Mouse (Mus musculus): ENCODE measurements around the gene Nfil3. TPM values are rescaled to one million over a fixed set of nuclear protein-coding genes. Genes with fewer than 3 reads are reported as not detected.

The Nfil3 gene
- total RNA-seq, 1 experiment: 5.8 TPM

DNA sequence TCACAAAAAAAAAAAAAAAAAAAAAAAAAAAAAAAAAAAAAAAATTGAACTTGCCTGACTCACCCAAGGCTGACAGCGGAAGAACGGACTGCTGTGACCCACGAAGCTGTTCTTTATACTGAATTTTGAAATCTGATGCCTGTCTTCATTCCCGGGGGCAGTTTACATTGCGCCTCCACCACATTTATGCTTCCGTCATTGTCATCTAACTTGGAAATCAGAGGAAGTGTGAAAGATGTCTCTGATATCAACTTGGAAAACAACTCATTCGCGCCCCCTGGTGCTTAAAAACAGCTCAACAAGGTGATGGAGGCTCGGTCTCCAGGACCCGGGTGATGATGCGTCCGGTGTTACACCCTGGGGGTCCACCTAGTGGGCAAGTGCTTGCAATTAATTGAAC is 1.8 kb upstream of the Nfil3 start:
- peak; percentile 91 for DNase-seq (ENCODE audit: low read depth, low spot score)
- H3K4me1 ChIP-seq (ENCODE audit: control insufficient read depth in 2 of 2, insufficient read depth in 2 of 2, low read length in 2 of 2, poor library complexity in 1 of 2): peaks cover 0 to 2% of the 10 kb centered on the region in 2 experiments; a peak in 2 of 4 replicates
- TF ChIP-seq ZC3H11A (IDR thresholded peaks at IDR 0.05; ENCODE audit: borderline replicate concordance, low read depth, low read length) (peak; percentile 90), HCFC1 (IDR thresholded peaks at IDR 0.05; ENCODE audit: borderline replicate concordance, insufficient read depth, low read length) (0 out of 2 replicates have a peak, but pooled peaks have one; percentile 20), MAFK (IDR thresholded peaks at IDR 0.05; ENCODE audit: insufficient read depth, low read depth, low read length) (no peak), ZNF384 (IDR thresholded peaks at IDR 0.05; ENCODE audit: low read depth, low read length) (peak; percentile 93)
- H3K9ac ChIP-seq (ENCODE audit: insufficient read depth, low read depth, low read length, poor library complexity, severe bottlenecking): no peak overlapping the region
- no peaks in the 10 kb centered on the region for H3K36me3 ChIP-seq (ENCODE audit: control insufficient read depth, insufficient read depth, low read length, poor library complexity, severe bottlenecking)
- in situ Hi-C loops (cut with MboI; ENCODE audit: low sequenced_read_pairs in 2 of 2, unreplicated experiment in 2 of 2): loop anchor here (10.0 to 25.0 kb wide), 3 partner anchors 148 to 270 kb away; no protein-coding TSS in a partner anchor
- no peak overlapping the region for H3K4me3 ChIP-seq (ENCODE audit: insufficient read depth in 1 of 2, low read depth in 1 of 2, low read length in 2 of 2, poor library complexity in 1 of 2, severe bottlenecking in 1 of 2)
- no peaks in the 10 kb centered on the region for H3K9me3 ChIP-seq (ENCODE audit: control insufficient read depth, insufficient read depth, low read depth, low read length)
- H3K27ac ChIP-seq (ENCODE audit: insufficient read depth, low read depth, low read length, poor library complexity, severe bottlenecking): no peak overlapping the region

DNA sequence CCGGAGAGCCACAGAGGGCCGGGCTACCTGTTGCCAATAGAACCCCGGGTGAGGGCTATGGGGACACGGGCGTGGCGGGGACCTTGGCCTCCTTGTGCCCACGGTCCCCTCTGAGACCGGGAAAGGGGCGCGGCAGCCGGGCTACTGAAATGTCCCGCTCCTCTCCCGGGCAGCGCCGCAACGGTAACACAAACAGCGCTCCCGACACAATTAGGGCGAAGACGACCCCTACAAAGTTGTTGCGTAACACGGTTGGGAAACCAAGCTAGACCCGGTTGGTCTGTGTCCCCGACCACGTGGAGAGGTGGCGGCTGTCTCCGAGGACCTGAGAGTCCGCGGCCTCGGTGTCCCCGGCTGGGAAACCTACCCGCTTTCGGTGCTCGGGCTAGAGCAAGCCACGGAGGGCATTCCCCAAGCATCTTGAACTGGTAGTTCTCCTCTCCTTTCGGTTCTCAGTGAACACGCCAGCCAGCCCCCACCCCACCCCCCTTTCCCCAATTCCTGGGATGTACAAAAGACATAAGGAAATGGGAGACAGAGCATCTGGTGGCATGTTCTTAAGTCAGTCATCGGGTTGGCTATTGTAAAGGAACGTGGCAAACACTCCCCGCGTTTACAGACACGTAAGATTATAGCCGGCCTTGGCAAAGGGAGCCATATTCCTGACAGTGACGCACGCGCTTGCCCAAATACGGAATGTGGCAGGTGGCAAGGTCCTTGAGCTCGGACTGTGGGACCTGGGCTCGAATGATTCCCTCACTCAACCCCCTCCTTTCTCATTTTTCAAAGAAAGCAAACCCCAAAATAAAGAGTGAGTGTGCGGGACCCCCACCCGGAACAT is 788 bp upstream of the Nfil3 start:
- peaks cover 0 to 2% of the 10 kb centered on the region in 2 experiments; a peak in 2 of 4 replicates for H3K4me1 ChIP-seq (ENCODE audit: control insufficient read depth in 2 of 2, insufficient read depth in 2 of 2, low read length in 2 of 2, poor library complexity in 1 of 2)
- peak overlapping the region; percentile 76 for H3K9ac ChIP-seq (ENCODE audit: insufficient read depth, low read depth, low read length, poor library complexity, severe bottlenecking)
- peak overlapping the region; percentile 96 to 98 for H3K4me3 ChIP-seq (ENCODE audit: insufficient read depth in 1 of 2, low read depth in 1 of 2, low read length in 2 of 2, poor library complexity in 1 of 2, severe bottlenecking in 1 of 2)
- no peak for DNase-seq (ENCODE audit: low read depth, low spot score)
- no peak for TF ChIP-seq ZNF384 (IDR thresholded peaks at IDR 0.05; ENCODE audit: low read depth, low read length)
- in situ Hi-C loops (cut with MboI; ENCODE audit: low sequenced_read_pairs in 2 of 2, unreplicated experiment in 2 of 2): loop anchor here (10.0 to 25.0 kb wide), 3 partner anchors 147 to 269 kb away; no protein-coding TSS in a partner anchor
- no peak overlapping the region for H3K27ac ChIP-seq (ENCODE audit: insufficient read depth, low read depth, low read length, poor library complexity, severe bottlenecking)
- no peaks in the 10 kb centered on the region for H3K36me3 ChIP-seq (ENCODE audit: control insufficient read depth, insufficient read depth, low read length, poor library complexity, severe bottlenecking)
- H3K9me3 ChIP-seq (ENCODE audit: control insufficient read depth, insufficient read depth, low read depth, low read length): no peaks in the 10 kb centered on the region

DNA sequence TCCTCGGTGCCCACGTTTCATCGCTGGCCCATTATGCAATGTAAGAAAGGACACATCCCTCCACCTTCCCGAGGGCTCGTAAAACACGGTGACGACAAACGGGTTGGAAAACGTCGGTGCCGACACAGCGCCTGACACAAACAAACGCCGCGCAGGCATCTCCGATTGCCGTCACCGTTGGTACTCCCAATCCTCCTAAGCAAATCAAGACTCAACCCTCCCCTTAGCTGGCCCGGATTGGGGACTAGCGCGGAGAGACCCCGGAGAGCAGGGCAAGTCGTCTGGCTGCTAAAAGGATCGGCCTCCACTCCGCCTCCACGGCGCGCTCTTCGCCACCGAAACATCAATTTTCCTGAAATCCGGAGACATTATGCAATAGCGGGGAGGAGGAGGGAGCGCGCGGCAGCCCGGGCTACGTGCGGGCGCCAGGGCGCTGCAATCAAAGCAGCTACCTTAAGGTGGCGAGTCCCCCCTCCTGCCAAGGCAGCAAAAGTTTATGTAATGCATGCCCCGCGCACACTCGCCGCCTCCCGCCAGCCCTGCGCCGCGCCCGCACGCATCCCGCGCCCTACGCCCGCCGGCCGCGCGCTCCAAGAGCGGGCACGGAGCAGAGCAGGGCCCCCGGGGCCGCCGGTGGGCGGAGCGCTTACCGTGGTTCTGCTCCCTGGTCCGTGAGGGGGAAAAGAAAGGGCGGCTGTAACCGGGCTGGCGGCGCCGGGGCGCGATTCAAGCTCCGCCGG is 492 bp downstream of the Nfil3 start:
- peak; percentile 47 for DNase-seq (ENCODE audit: low read depth, low spot score)
- H3K36me3 ChIP-seq (ENCODE audit: control insufficient read depth, insufficient read depth, low read length, poor library complexity, severe bottlenecking): no peaks in the 10 kb centered on the region
- H3K27ac ChIP-seq (ENCODE audit: insufficient read depth, low read depth, low read length, poor library complexity, severe bottlenecking): no peak overlapping the region
- peak overlapping the region; percentile 86 to 96 for H3K4me3 ChIP-seq (ENCODE audit: insufficient read depth in 1 of 2, low read depth in 1 of 2, low read length in 2 of 2, poor library complexity in 1 of 2, severe bottlenecking in 1 of 2)
- no peaks in the 10 kb centered on the region for H3K9me3 ChIP-seq (ENCODE audit: control insufficient read depth, insufficient read depth, low read depth, low read length)
- no peak for TF ChIP-seq ZNF384 (IDR thresholded peaks at IDR 0.05; ENCODE audit: low read depth, low read length)
- TF ChIP-seq HCFC1 (IDR thresholded peaks at IDR 0.05; ENCODE audit: borderline replicate concordance, insufficient read depth, low read length): no peak
- TF ChIP-seq CHD2 (IDR thresholded peaks at IDR 0.05; ENCODE audit: low read depth, low read length): no peak
- no peak for TF ChIP-seq ZC3H11A (IDR thresholded peaks at IDR 0.05; ENCODE audit: borderline replicate concordance, low read depth, low read length)
- no peak for TF ChIP-seq MAFK (IDR thresholded peaks at IDR 0.05; ENCODE audit: insufficient read depth, low read depth, low read length)
- peaks cover 0 to 2% of the 10 kb centered on the region in 2 experiments; a peak in 2 of 4 replicates for H3K4me1 ChIP-seq (ENCODE audit: control insufficient read depth in 2 of 2, insufficient read depth in 2 of 2, low read length in 2 of 2, poor library complexity in 1 of 2)
- peak overlapping the region; percentile 77 for H3K9ac ChIP-seq (ENCODE audit: insufficient read depth, low read depth, low read length, poor library complexity, severe bottlenecking)
- in situ Hi-C loops (cut with MboI; ENCODE audit: low sequenced_read_pairs in 2 of 2, unreplicated experiment in 2 of 2): loop anchor here (10.0 to 25.0 kb wide), 3 partner anchors 146 to 268 kb away; no protein-coding TSS in a partner anchor

DNA sequence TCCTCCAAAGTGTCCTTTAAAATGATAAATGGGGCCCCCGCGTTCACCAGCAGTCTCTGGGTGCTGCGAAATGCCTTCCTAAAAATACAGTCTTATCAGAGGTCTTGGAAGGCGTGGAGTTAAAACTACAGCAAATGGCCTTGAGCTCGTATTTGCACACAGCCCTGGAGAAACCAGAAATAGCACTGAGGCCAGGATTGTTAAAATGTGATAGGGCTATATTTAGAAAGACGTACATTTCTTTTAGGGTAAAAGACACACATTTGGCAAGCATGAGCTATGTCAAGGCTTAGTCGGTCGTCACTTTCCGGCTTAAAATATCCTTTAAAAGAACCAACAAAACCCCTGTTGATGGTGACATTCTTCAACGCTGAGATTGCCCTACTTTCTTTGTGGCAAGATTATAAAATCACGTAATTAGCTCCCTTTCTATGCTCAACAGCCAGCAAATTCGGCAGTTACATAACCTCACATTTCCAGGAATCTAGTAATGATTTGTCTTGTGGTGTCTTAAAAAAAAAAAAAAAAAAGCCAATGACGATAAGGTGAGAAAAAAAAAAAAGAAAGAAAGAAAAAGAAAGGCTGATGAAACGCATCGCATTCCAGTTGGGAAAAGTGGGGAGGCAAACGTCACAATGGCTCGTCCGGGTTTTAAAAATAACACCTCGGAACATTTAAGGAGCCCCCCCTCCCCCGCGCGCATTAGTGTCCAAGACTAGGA is 1.4 kb downstream of the Nfil3 start:
- Histone ChIP-seq H3K9me3 (ENCODE audit: control insufficient read depth, insufficient read depth, low read depth, low read length) (no peaks in the 10 kb centered on the region), H3K9ac (ENCODE audit: insufficient read depth, low read depth, low read length, poor library complexity, severe bottlenecking) (no peak overlapping the region), H3K4me1 (ENCODE audit: control insufficient read depth in 2 of 2, insufficient read depth in 2 of 2, low read length in 2 of 2, poor library complexity in 1 of 2) (peaks cover 0 to 2% of the 10 kb centered on the region in 2 experiments; a peak in 2 of 4 replicates), H3K36me3 (ENCODE audit: control insufficient read depth, insufficient read depth, low read length, poor library complexity, severe bottlenecking) (no peaks in the 10 kb centered on the region), H3K27ac (ENCODE audit: insufficient read depth, low read depth, low read length, poor library complexity, severe bottlenecking) (no peak overlapping the region), H3K4me3 (ENCODE audit: insufficient read depth in 1 of 2, low read depth in 1 of 2, low read length in 2 of 2, poor library complexity in 1 of 2, severe bottlenecking in 1 of 2) (peak overlapping the region; percentile 86 to 96; a peak in 3 of 4 replicates)
- in situ Hi-C loops (cut with MboI; ENCODE audit: low sequenced_read_pairs in 2 of 2, unreplicated experiment in 2 of 2): loop anchor here (10.0 to 25.0 kb wide), 3 partner anchors 145 to 267 kb away; no protein-coding TSS in a partner anchor
- no peak for TF ChIP-seq HCFC1 (IDR thresholded peaks at IDR 0.05; ENCODE audit: borderline replicate concordance, insufficient read depth, low read length)
- no peak for TF ChIP-seq CHD2 (IDR thresholded peaks at IDR 0.05; ENCODE audit: low read depth, low read length)
- no peak for TF ChIP-seq ZNF384 (IDR thresholded peaks at IDR 0.05; ENCODE audit: low read depth, low read length)
- TF ChIP-seq MAFK (IDR thresholded peaks at IDR 0.05; ENCODE audit: insufficient read depth, low read depth, low read length): no peak
- no peak for TF ChIP-seq ZC3H11A (IDR thresholded peaks at IDR 0.05; ENCODE audit: borderline replicate concordance, low read depth, low read length)
- no peak for DNase-seq (ENCODE audit: low read depth, low spot score)

Measured in ES-E14 (cell line).